In the genomic region with DNA sequence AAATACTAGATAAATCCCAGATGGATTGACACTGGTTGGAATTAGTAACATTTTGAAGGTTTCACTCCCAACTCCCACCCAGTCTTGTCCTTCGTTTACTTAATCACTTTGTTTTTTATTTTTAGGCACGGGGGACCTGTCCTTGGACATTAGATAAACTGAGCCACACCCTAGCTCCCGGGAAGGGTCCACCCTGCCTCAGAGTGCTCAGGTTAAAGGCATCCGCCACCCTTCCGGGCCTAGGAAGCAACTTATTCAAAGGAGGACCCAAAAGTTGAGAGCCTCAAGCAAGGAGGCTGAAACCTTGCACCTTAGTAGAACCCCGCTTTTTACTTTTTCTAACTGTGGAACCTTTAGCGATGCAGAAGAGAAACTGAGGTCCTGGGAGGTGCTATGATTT, we compare ENCODE assay signal across 1 mouse cellular context.
TF ChIP-seq lines count a peak whose summit lies in the region.

No protein-coding gene starts in this region.

TF ChIP-seq in MEL, 35 proteins besides CTCF, POLR2A, EP300 and RAD21 (continued from another document):
- no peak for TF ChIP-seq MAZ (IDR thresholded peaks at IDR 0.05; ENCODE audit: low read depth, low read length)
- no peak for TF ChIP-seq ELF1 (IDR thresholded peaks at IDR 0.05; ENCODE audit: low read depth, low read length)
- TF ChIP-seq NELFE (IDR thresholded peaks at IDR 0.05; ENCODE audit: low read depth, low read length): no peak
- no peak for TF ChIP-seq ETS1 (IDR thresholded peaks at IDR 0.05; ENCODE audit: low read depth, low read length)
- TF ChIP-seq MEF2A (IDR thresholded peaks at IDR 0.05; ENCODE audit: extremely low read depth, insufficient replicate concordance, low read depth, low read length, poor library complexity, severe bottlenecking): no peak
- no peak for TF ChIP-seq CHD1 (IDR thresholded peaks at IDR 0.05; ENCODE audit: low read depth, low read length)
- TF ChIP-seq GATA1 (IDR thresholded peaks at IDR 0.05; ENCODE audit: low read depth, low read length): no peak
- TF ChIP-seq MAFK (IDR thresholded peaks at IDR 0.05; ENCODE audit: borderline replicate concordance, low read depth, low read length): no peak
- no peak for TF ChIP-seq SMC3 (IDR thresholded peaks at IDR 0.05; ENCODE audit: low read depth, low read length)
- TF ChIP-seq POLR2AphosphoS2 (IDR thresholded peaks at IDR 0.05; ENCODE audit: low read length): no peak
- no peak; the same call in 1 of the 2 replicates for TF ChIP-seq MXI1 (IDR thresholded peaks at IDR 0.05; ENCODE audit: low read depth, low read length)
- TF ChIP-seq TCF12 (IDR thresholded peaks at IDR 0.05; ENCODE audit: low read depth, low read length): no peak
TF ChIP-seq in MEL: peak in this region for 0.
